Mouse (Mus musculus): Measurements from ENCODE around the gene Cacna2d2.

DNA sequence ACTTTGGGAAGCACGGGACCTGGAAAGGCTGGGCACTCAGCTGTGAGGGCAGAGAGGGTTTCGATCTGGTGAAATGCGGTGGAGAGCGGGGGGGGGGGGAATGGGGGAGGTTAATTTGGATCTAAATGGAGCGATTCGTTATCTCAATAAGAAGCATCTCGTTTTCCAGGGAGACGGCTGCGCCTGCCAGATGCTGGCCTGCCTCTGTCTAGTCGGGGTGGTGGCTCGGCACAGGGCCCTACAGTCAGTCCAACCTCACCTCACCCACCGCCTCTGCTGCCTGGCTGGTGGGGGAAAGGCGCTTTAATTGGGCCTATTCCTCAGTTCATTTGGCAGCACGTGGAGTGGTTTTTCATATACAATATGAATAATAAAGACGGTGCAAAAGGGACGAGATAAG is 81.9 kb downstream of the Cacna2d2 start:
- TF ChIP-seq CTCF (conservative IDR thresholded peaks at IDR 0.05; ENCODE audit: insufficient read depth, insufficient read length, low read depth, low read length) = no peak
- TF ChIP-seq POLR2A (IDR thresholded peaks at IDR 0.05; ENCODE audit: low read depth, low read length) = no peak

All from kidney, adult 2 months (tissue).